Mouse (Mus musculus): ENCODE data around the gene Slit3. TPM values are rescaled to one million over a fixed set of nuclear protein-coding genes. Genes with fewer than 3 reads are reported as not detected.
A peak's percentile ranks its signal among the peaks of the same experiment; 100 is the strongest.

The Slit3 gene
- total and polyA plus RNA-seq, 2 experiments, result 0.09 to 0.12 TPM

GRCm38 (mm10) chr11:35395376-35395775 lies 274.4 kb downstream of the Slit3 start:
- H3K9ac ChIP-seq (ENCODE audit: low read depth, low read length), result no peak overlapping the region
- DNase-seq (ENCODE audit: extremely low read depth, low read depth, low spot score), result no peak
- no peak overlapping the region for H3K4me3 ChIP-seq (ENCODE audit: insufficient read depth, low read depth, low read length)
- 50% methylated on average over 8 of the region's 8 CpGs for WGBS
- no peaks in the 10 kb centered on the region for H3K36me3 ChIP-seq (ENCODE audit: control insufficient read depth, insufficient read depth, low read length)
- TF ChIP-seq CTCF (IDR thresholded peaks at IDR 0.05; ENCODE audit: low read depth, low read length) (no peak), POLR2A (IDR thresholded peaks at IDR 0.05; ENCODE audit: extremely low read depth, insufficient read depth, low read length) (no peak)
- H3K79me2 ChIP-seq (ENCODE audit: control insufficient read depth, insufficient read depth, low read length), result no peaks in the 10 kb centered on the region
- H3K27me3 ChIP-seq (ENCODE audit: control insufficient read depth, insufficient read depth, low read length), result no peaks in the 10 kb centered on the region
- H3K27ac ChIP-seq (replicated peaks; ENCODE audit: insufficient read depth, low read depth, low read length), result no peak overlapping the region
- H3K4me1 ChIP-seq (ENCODE audit: control insufficient read depth, insufficient read depth, low read length), result no peaks in the 10 kb centered on the region

GRCm38 (mm10) chr11:35398353-35398752 lies 277.3 kb downstream of the Slit3 start:
- DNase-seq (ENCODE audit: extremely low read depth, low read depth, low spot score), result no peak
- WGBS, result 83% methylated on average over 5 of the region's 5 CpGs
- H3K4me3 ChIP-seq (ENCODE audit: insufficient read depth, low read depth, low read length), result no peak overlapping the region
- H3K27me3 ChIP-seq (ENCODE audit: control insufficient read depth, insufficient read depth, low read length), result no peaks in the 10 kb centered on the region
- H3K9ac ChIP-seq (ENCODE audit: low read depth, low read length), result no peak overlapping the region
- H3K27ac ChIP-seq (replicated peaks; ENCODE audit: insufficient read depth, low read depth, low read length), result no peak overlapping the region
- no peaks in the 10 kb centered on the region for H3K4me1 ChIP-seq (ENCODE audit: control insufficient read depth, insufficient read depth, low read length)
- TF ChIP-seq POLR2A (IDR thresholded peaks at IDR 0.05; ENCODE audit: extremely low read depth, insufficient read depth, low read length) (no peak), CTCF (IDR thresholded peaks at IDR 0.05; ENCODE audit: low read depth, low read length) (no peak)
- no peaks in the 10 kb centered on the region for H3K79me2 ChIP-seq (ENCODE audit: control insufficient read depth, insufficient read depth, low read length)
- H3K36me3 ChIP-seq (ENCODE audit: control insufficient read depth, insufficient read depth, low read length), result no peaks in the 10 kb centered on the region

DNA sequence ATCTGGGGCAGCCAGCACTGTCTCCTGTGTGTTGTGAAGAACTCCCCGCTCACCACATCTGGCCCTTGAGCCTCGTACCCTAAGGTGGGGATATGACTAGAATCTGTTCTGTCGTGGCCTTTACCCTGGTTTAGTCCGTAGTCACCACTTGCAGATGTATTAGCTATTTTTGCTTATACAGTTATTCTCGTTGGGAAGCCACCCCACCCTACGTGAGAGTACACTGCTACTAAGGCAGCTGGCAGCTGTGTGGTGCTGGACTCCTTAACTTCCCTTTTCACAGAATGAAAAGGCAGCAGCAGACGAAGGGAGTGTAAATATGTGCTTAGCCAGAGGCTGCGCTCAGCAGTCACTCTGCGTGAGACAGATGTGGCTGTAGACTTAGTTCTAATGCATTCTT lies 282.5 kb downstream of the Slit3 start:
- H3K79me2 ChIP-seq (ENCODE audit: control insufficient read depth, insufficient read depth, low read length), result no peaks in the 10 kb centered on the region

DNA sequence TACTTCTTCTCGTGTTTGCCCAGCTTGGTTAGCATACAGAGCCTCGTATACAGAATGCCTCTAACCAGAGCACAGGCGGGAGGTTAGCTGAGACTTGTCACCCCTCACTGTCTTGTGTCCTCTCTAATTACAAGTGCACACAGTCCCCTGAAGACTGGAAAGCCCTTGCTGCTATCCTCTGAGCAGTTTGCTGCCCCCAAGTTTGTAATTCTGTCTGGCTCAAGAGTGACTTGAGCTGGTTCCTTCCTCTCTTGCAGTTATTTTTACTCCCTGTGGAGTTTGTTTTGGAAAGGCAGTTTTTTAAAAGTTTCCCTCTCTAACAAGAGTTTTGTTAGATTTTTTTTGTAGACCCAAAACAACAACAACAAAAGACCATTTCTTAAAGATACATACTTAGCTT lies 285.0 kb downstream of the Slit3 start:
- Histone ChIP-seq H3K36me3 (ENCODE audit: control insufficient read depth, insufficient read depth, low read length) (no peaks in the 10 kb centered on the region), H3K4me1 (ENCODE audit: control insufficient read depth, insufficient read depth, low read length) (no peaks in the 10 kb centered on the region), H3K79me2 (ENCODE audit: control insufficient read depth, insufficient read depth, low read length) (no peaks in the 10 kb centered on the region), H3K27me3 (ENCODE audit: control insufficient read depth, insufficient read depth, low read length) (no peaks in the 10 kb centered on the region), H3K27ac (replicated peaks; ENCODE audit: insufficient read depth, low read depth, low read length) (no peak overlapping the region), H3K9ac (ENCODE audit: low read depth, low read length) (no peak overlapping the region), H3K4me3 (ENCODE audit: insufficient read depth, low read depth, low read length) (no peak overlapping the region)
- no peak for TF ChIP-seq POLR2A (IDR thresholded peaks at IDR 0.05; ENCODE audit: extremely low read depth, insufficient read depth, low read length)
- no peak for TF ChIP-seq CTCF (IDR thresholded peaks at IDR 0.05; ENCODE audit: low read depth, low read length)
- WGBS, result 54% methylated on average over 3 of the region's 3 CpGs
- DNase-seq (ENCODE audit: extremely low read depth, low read depth, low spot score), result no peak

More for the DNA sequence above, 282.5 kb downstream of the Slit3 start:
- Histone ChIP-seq H3K4me1 (ENCODE audit: control insufficient read depth, insufficient read depth, low read length) (no peaks in the 10 kb centered on the region), H3K36me3 (ENCODE audit: control insufficient read depth, insufficient read depth, low read length) (no peaks in the 10 kb centered on the region), H3K9ac (ENCODE audit: low read depth, low read length) (no peak overlapping the region), H3K4me3 (ENCODE audit: insufficient read depth, low read depth, low read length) (no peak overlapping the region), H3K27me3 (ENCODE audit: control insufficient read depth, insufficient read depth, low read length) (no peaks in the 10 kb centered on the region), H3K27ac (replicated peaks; ENCODE audit: insufficient read depth, low read depth, low read length) (no peak overlapping the region)
- 85% methylated on average over 9 of the region's 9 CpGs for WGBS
- no peak for TF ChIP-seq POLR2A (IDR thresholded peaks at IDR 0.05; ENCODE audit: extremely low read depth, insufficient read depth, low read length)
- TF ChIP-seq CTCF (IDR thresholded peaks at IDR 0.05; ENCODE audit: low read depth, low read length), result no peak
- no peak for DNase-seq (ENCODE audit: extremely low read depth, low read depth, low spot score)

DNA sequence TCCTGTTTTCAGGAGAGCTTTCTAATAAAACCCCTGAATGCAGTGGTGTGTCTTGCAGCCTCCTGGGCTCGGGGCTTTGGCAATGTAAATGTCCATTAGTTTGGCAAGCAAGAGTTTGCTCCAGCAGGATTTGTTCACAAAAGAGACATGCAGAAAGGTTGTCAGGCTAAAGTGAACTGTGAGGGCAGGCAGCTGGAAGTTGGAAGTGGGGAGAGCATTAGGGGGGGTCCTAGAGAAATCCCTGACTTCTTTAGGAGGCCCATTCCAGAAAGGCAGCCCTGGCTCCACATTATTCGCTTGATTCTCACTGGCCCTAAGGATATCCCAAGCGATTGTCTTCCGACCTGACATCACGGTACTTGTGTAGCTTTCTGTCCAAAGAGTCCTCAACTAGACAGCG lies 285.5 kb downstream of the Slit3 start:
- no peaks in the 10 kb centered on the region for H3K36me3 ChIP-seq (ENCODE audit: control insufficient read depth, insufficient read depth, low read length)
- TF ChIP-seq POLR2A (IDR thresholded peaks at IDR 0.05; ENCODE audit: extremely low read depth, insufficient read depth, low read length) (no peak), CTCF (IDR thresholded peaks at IDR 0.05; ENCODE audit: low read depth, low read length) (no peak)
- H3K9ac ChIP-seq (ENCODE audit: low read depth, low read length), result no peak overlapping the region
- no peaks in the 10 kb centered on the region for H3K4me1 ChIP-seq (ENCODE audit: control insufficient read depth, insufficient read depth, low read length)
- no peaks in the 10 kb centered on the region for H3K79me2 ChIP-seq (ENCODE audit: control insufficient read depth, insufficient read depth, low read length)
- H3K27ac ChIP-seq (replicated peaks; ENCODE audit: insufficient read depth, low read depth, low read length), result no peak overlapping the region
- no peaks in the 10 kb centered on the region for H3K27me3 ChIP-seq (ENCODE audit: control insufficient read depth, insufficient read depth, low read length)
- H3K4me3 ChIP-seq (ENCODE audit: insufficient read depth, low read depth, low read length), result no peak overlapping the region
- no peak for DNase-seq (ENCODE audit: extremely low read depth, low read depth, low spot score)
- WGBS, result 83% methylated on average over 6 of the region's 6 CpGs

GRCm38 (mm10) chr11:35407341-35408154 lies 286.5 kb downstream of the Slit3 start:
- whole genome bisulfite sequencing, result 45% methylated on average over 12 of the region's 12 CpGs

More at GRCm38 (mm10) chr11:35407341-35408154, 286.5 kb downstream of the Slit3 start:
- no peaks in the 10 kb centered on the region for H3K36me3 ChIP-seq (ENCODE audit: control insufficient read depth, insufficient read depth, low read length)
- no peak overlapping the region for H3K27ac ChIP-seq (replicated peaks; ENCODE audit: insufficient read depth, low read depth, low read length)
- H3K9ac ChIP-seq (ENCODE audit: low read depth, low read length), result no peak overlapping the region
- no peaks in the 10 kb centered on the region for H3K27me3 ChIP-seq (ENCODE audit: control insufficient read depth, insufficient read depth, low read length)
- no peaks in the 10 kb centered on the region for H3K4me1 ChIP-seq (ENCODE audit: control insufficient read depth, insufficient read depth, low read length)
- no peak for TF ChIP-seq POLR2A (IDR thresholded peaks at IDR 0.05; ENCODE audit: extremely low read depth, insufficient read depth, low read length)
- peak; percentile 57; the same call in 1 of the 2 replicates for TF ChIP-seq CTCF (IDR thresholded peaks at IDR 0.05; ENCODE audit: low read depth, low read length)
- H3K4me3 ChIP-seq (ENCODE audit: insufficient read depth, low read depth, low read length), result no peak overlapping the region
- no peaks in the 10 kb centered on the region for H3K79me2 ChIP-seq (ENCODE audit: control insufficient read depth, insufficient read depth, low read length)
- peak; percentile 40 for DNase-seq (ENCODE audit: extremely low read depth, low read depth, low spot score)
